ENCODE assay signal across 8 mouse cellular contexts in genomic region chr4:55532407-55533195, GRCm38 (mm10). TPM values are rescaled to one million over a fixed set of nuclear protein-coding genes. Genes with fewer than 3 reads are reported as not detected.
DNase-seq lines count a peak whose midpoint lies in the region; ATAC-seq and TF ChIP-seq lines count a peak whose summit lies in the region.

Gene Klf4 (minus strand): TSS chr4:55532466.

- H3K79me3 ChIP-seq in C2C12 (ENCODE audit: low read depth): no peaks in the 10 kb centered on the region

- peak within 1 kb of the TSS; percentile 70 for H3K27ac ChIP-seq in bone marrow macrophage, adult 2 months (ENCODE audit: insufficient read depth, low read depth, low read length)
- peak within 1 kb of the TSS; percentile 88 for H3K27ac ChIP-seq in forebrain, embryonic 10.5 days
- H3K27ac ChIP-seq in heart, embryonic 14.5 days (replicated peaks in 1 of 2; ENCODE audit: control insufficient read depth in 1 of 2, insufficient read depth in 1 of 2, low read depth in 2 of 2, low read length in 2 of 2): peak within 1 kb of the TSS; percentile 68 to 94
- no peak within 1 kb of the TSS for H3K27ac ChIP-seq in liver, embryonic 13.5 days
- peak within 1 kb of the TSS; percentile 95 for H3K27ac ChIP-seq in stomach, embryonic 14.5 days (ENCODE audit: low read length)

- no peaks in the 10 kb centered on the region for H3K36me3 ChIP-seq in C2C12 (ENCODE audit: control insufficient read depth, insufficient read depth)
- no peaks in the 10 kb centered on the region for H3K36me3 ChIP-seq in forebrain, embryonic 10.5 days (replicated peaks)
- H3K36me3 ChIP-seq in heart, embryonic 14.5 days (ENCODE audit: control insufficient read depth, insufficient read depth, low read length): 0 out of 2 replicates have a peak, but pooled peaks cover 4% of the 10 kb centered on the region
- no peaks in the 10 kb centered on the region for H3K36me3 ChIP-seq in liver, embryonic 13.5 days
- H3K36me3 ChIP-seq in stomach, embryonic 14.5 days (ENCODE audit: control insufficient read depth, insufficient read depth, low read length): no peaks in the 10 kb centered on the region

- whole genome bisulfite sequencing in forebrain, embryonic 10.5 days: under 1% methylated on average over 80 of the region's 99 CpGs
- WGBS in heart, embryonic 14.5 days: under 1% methylated on average over 65 of the region's 99 CpGs
- under 1% methylated on average over 79 of the region's 99 CpGs for WGBS in liver, embryonic 13.5 days (ENCODE audit: insufficient replicate concordance)
- under 1% methylated on average over 92 of the region's 99 CpGs for WGBS in stomach, embryonic 14.5 days

- peak; percentile 60; the same call in 1 of the 2 replicates for TF ChIP-seq POLR2A in bone marrow macrophage, adult 2 months (IDR thresholded peaks at IDR 0.05; ENCODE audit: borderline replicate concordance, low read depth, low read length)

- peaks cover 17% of the 10 kb centered on the region for H3K79me2 ChIP-seq in C2C12 (ENCODE audit: control insufficient read depth, insufficient read depth)

- ATAC-seq in heart, embryonic 14.5 days (ENCODE audit: insufficient number of reproducible peaks, insufficient read depth, low FRiP score, low read depth): peak; percentile 86
- peak; percentile 82 for ATAC-seq in liver, embryonic 13.5 days (ENCODE audit: low read depth)
- ATAC-seq in stomach, embryonic 14.5 days (ENCODE audit: insufficient number of reproducible peaks, insufficient read depth, low FRiP score, low read depth): peak; percentile 88

- peak within 1 kb of the TSS; percentile 81 for H3K4me2 ChIP-seq in heart, embryonic 14.5 days (ENCODE audit: low read length)
- peak within 1 kb of the TSS; percentile 79 for H3K4me2 ChIP-seq in liver, embryonic 13.5 days
- peak within 1 kb of the TSS; percentile 91 for H3K4me2 ChIP-seq in stomach, embryonic 14.5 days (replicated peaks; ENCODE audit: low read depth, low read length)

- TF ChIP-seq CTCF in C2C12 (IDR thresholded peaks at IDR 0.05; ENCODE audit: control insufficient read depth, insufficient read depth, insufficient read length): no peak
- TF ChIP-seq CTCF in bone marrow macrophage, adult 2 months (IDR thresholded peaks at IDR 0.05; ENCODE audit: low read depth, low read length): no peak

- peaks cover 13% of the 10 kb centered on the region for H3K4me1 ChIP-seq in bone marrow macrophage, adult 2 months (ENCODE audit: control insufficient read depth, insufficient read depth, low read length)
- peaks cover 38% of the 10 kb centered on the region for H3K4me1 ChIP-seq in forebrain, embryonic 10.5 days
- peaks cover 9 to 10% of the 10 kb centered on the region in 2 experiments; a peak in 1 of 4 replicates for H3K4me1 ChIP-seq in heart, embryonic 14.5 days (ENCODE audit: control insufficient read depth in 2 of 2, insufficient read depth in 2 of 2, low read length in 2 of 2)
- H3K4me1 ChIP-seq in liver, embryonic 13.5 days (replicated peaks): peaks cover 22% of the 10 kb centered on the region
- peaks cover 13% of the 10 kb centered on the region; the same call in 1 of the 2 replicates for H3K4me1 ChIP-seq in stomach, embryonic 14.5 days (ENCODE audit: control insufficient read depth, insufficient read depth, low read length)

- H3K9ac ChIP-seq in heart, embryonic 14.5 days (ENCODE audit: low read length): peak within 1 kb of the TSS; percentile 83
- H3K9ac ChIP-seq in liver, embryonic 13.5 days: peak within 1 kb of the TSS; percentile 45; the same call in 1 of the 2 replicates
- peak within 1 kb of the TSS; percentile 83 for H3K9ac ChIP-seq in stomach, embryonic 14.5 days (replicated peaks; ENCODE audit: low read depth, low read length)

- DNase-seq in forebrain, embryonic 10.5 days (ENCODE audit: extremely low spot score, low spot score): peak; percentile 93
- DNase-seq in kidney, postnatal 10 days: peak; percentile 96
- peak; percentile 46 for DNase-seq in liver, embryonic 13.5 days
- DNase-seq in natural killer cell, adult 2 months (ENCODE audit: low spot score in 2 of 2): peak; percentile 81 to 91

- H3K9me3 ChIP-seq in forebrain, embryonic 10.5 days: no peaks in the 10 kb centered on the region
- H3K9me3 ChIP-seq in heart, embryonic 14.5 days (ENCODE audit: control insufficient read depth, low read length): no peaks in the 10 kb centered on the region
- H3K9me3 ChIP-seq in liver, embryonic 13.5 days (replicated peaks): no peaks in the 10 kb centered on the region
- no peaks in the 10 kb centered on the region for H3K9me3 ChIP-seq in stomach, embryonic 14.5 days (ENCODE audit: control insufficient read depth, low read depth, low read length)

- H3K27me3 ChIP-seq in C2C12 (ENCODE audit: control insufficient read depth, insufficient read depth, insufficient read length): no peaks in the 10 kb centered on the region
- peaks cover 90% of the 10 kb centered on the region for H3K27me3 ChIP-seq in forebrain, embryonic 10.5 days (ENCODE audit: poor library complexity, severe bottlenecking)
- no peaks in the 10 kb centered on the region for H3K27me3 ChIP-seq in heart, embryonic 14.5 days (ENCODE audit: control insufficient read depth, insufficient read depth, low read length)
- peaks cover 83% of the 10 kb centered on the region for H3K27me3 ChIP-seq in liver, embryonic 13.5 days
- H3K27me3 ChIP-seq in stomach, embryonic 14.5 days (ENCODE audit: control insufficient read depth, insufficient read depth, low read length): no peaks in the 10 kb centered on the region

- peak within 1 kb of the TSS; percentile 49 for H3K4me3 ChIP-seq in C2C12 (ENCODE audit: insufficient read depth, poor library complexity, severe bottlenecking)
- peak within 1 kb of the TSS; percentile 64 for H3K4me3 ChIP-seq in bone marrow macrophage, adult 2 months (ENCODE audit: insufficient read depth, low read length)
- peak within 1 kb of the TSS; percentile 73 for H3K4me3 ChIP-seq in forebrain, embryonic 10.5 days
- H3K4me3 ChIP-seq in heart, embryonic 14.5 days (ENCODE audit: control insufficient read depth in 1 of 2, insufficient read depth in 1 of 2, low read depth in 1 of 2, low read length in 2 of 2): peak within 1 kb of the TSS; percentile 54 to 69
- peak within 1 kb of the TSS; percentile 60 for H3K4me3 ChIP-seq in liver, embryonic 13.5 days (replicated peaks)
- H3K4me3 ChIP-seq in stomach, embryonic 14.5 days (ENCODE audit: low read depth, low read length): peak within 1 kb of the TSS; percentile 65

- H3ac ChIP-seq in C2C12 (ENCODE audit: control insufficient read depth, insufficient read length, low read depth): peak within 1 kb of the TSS; percentile 74

TF ChIP-seq in C2C12, 6 proteins besides CTCF, POLR2A, EP300 and RAD21:
- TF ChIP-seq USF1 (IDR thresholded peaks at IDR 0.05; ENCODE audit: low read depth) (no peak), MYOG (IDR thresholded peaks at IDR 0.05; ENCODE audit: control insufficient read depth, extremely low read depth, insufficient read length) (no peak), CEBPB (IDR thresholded peaks at IDR 0.05; ENCODE audit: low read depth) (no peak)
TF ChIP-seq in C2C12: peak in this region for 0.

RNA-seq across cellular contexts. Expression of gene Klf4, which starts in this region (rescaled TPM):
- 11.0 TPM for polyA plus RNA-seq in C2C12 (2012; fragmentation: generic; extraction: Trizol)
- polyA plus RNA-seq in bone marrow macrophage, adult 2 months (2012; ENCODE audit: insufficient read depth, insufficient read length, missing spikeins): 9.7 and 10.3 TPM in 2 replicates
- polyA plus RNA-seq in forebrain, embryonic 10.5 days (2016; fragmentation: Nextera tagmentation; extraction: Ambion mirVana): 0.80 and 0.83 TPM in 2 replicates
- polyA plus RNA-seq in heart, embryonic 14.5 days (2014; fragmentation: Nextera tagmentation; extraction: Ambion mirVana): 4.0 and 4.2 TPM in 2 replicates
- polyA plus RNA-seq in liver, embryonic 13.5 days (2015; fragmentation: Nextera tagmentation; extraction: Ambion mirVana): 0.55 and 0.56 TPM in 2 replicates
- polyA plus RNA-seq in stomach, embryonic 14.5 days (2014; fragmentation: Nextera tagmentation; extraction: Ambion mirVana): 21.0 and 23.3 TPM in 2 replicates

Comparison
In these comparisons a context has a peak if more than half of its experiments do, and no peak if none do; other contexts are left out.
1. Peak in DNase-seq, H3K4me3 ChIP-seq and H3K27ac ChIP-seq in forebrain, embryonic 10.5 days; RNA of the gene not detected or under 1 TPM.
2. Peak in DNase-seq, ATAC-seq, H3K4me3 ChIP-seq, H3K9ac ChIP-seq and H3K4me2 ChIP-seq in liver, embryonic 13.5 days; RNA of the gene not detected or under 1 TPM.
3. DNase-seq: peak in every context shown above with its lines; median percentile 96 in kidney, postnatal 10 days; 93 in forebrain, embryonic 10.5 days; 86 in natural killer cell, adult 2 months; 46 in liver, embryonic 13.5 days.